Mouse (Mus musculus) T-helper 2 cell (primary cell): ENCODE data around the gene Ppp4r3a.

Source experiments
- in situ Hi-C: fragments of 300-600 bp; cut with MboI, MseI; formaldehyde crosslinking; loops from one replicate; pipeline ENCODE4 v1.15.1; 2025; ENCODE audit warnings: high pct_unique_total_duplicates

Gene Ppp4r3a

DNA sequence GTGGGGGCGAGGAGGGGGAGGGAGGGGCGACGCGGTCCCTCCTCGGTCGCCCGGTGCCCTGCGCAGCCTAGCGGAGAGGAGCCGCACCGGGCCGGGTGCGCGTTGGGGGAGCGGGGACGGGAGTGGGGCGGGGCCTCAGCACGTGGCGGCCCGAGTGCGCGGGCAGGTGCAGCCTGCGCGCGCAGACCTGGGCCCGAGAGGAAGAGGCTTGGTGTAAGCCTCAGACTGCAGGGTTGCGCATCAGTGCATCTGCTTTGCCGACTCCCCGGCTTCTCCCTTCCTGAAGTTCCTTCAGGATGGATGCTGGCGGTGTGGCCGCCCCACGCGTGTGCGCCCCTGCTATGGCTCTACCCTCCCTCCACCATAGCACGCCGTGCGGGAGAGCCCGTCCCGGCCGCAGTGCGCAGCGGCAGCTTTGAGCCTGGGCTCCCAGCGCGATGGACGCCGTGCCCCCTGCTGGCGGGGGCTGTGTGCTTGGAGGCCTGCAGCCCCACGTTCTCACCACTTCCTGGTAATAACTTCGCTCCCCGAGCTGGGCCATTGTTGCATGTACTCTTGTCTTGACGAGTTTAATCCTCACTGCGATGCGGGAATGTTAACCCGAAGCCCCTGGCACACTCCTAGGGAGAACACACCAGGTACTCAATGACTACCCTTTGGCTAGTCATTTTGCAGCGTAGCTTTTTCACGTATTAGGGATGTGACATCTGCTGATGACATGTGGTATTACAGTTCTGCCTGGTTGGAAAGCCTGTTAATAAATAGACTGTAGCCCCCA, 54.4 kb downstream of the Ppp4r3a start, which contains the start of gene Ccdc88c:
Gene Ccdc88c (minus strand): TSS at position 103 of the 778 bp plus-strand sequence.
- in situ Hi-C loops: no loop called here

DNA sequence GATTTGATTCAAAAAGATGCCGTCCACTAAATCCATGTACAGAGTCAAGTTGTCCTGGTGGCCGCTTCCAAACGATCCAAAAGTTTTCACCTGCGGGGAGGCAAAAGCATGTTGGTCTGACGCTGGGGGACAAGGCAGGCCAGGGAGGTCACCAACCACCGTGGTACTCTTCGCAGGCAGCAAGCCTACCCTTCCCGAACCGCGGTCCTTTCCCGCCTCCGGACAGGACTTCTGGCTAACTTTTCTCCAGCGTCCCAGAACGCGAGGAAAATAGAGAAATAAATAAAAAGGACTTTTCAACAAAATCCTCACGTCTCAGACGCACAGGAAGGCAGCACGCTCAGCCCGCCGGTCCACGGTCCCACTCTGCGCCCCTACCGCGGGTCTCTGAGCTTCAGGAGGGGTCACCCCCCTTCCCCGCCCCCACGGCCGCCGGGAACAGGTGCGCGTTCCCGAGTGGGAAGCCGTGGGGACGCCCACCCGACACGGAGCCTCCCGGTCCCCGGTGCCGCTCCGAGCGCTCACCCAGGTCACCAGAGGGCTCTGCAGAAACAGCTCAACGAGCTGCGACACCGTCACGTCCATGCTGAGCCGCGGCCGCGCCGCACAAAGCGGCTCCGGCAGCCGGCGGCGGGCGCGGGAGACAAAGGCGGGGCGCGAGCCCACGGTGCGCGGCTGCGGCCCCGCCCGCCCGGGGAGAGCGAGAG, 55.1 kb downstream of the Ppp4r3a start:
- in situ Hi-C loops: no loop called here

DNA sequence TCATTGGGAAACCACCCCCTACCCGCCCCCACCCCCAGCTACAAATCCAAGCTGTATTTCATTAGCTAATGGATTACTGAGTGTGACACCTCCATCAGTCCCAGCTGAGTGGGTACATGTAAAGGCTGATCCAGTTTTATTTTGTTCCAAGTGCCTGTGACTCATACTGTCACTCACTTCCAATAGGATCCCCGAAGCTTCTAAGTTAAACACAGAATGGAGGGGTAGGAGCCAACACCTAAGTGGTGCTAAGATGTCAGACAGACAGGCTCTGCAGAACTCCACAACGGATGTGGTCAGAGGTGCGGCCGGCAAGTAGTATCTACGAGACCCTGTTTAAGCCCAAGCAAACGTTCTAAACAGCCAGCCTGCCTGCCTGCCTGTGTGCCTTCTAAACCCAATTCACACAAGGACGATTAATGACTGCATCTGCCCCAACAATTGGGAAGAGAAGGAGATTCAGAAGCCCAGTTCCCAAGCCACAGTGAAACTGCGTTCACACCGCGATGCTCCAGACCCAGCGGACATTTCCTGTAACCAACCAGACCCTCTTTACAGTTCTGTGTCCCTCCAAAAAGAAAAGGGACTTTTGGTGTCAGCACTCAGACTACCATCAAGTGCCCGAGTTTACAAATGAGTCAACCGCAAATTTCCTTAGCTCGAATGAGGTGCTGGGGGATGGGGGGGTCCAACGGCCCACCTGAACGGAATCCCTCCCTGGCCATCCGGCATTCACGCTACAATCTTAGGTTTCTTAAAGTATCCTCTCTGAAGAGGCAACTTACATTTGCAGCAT, 55.9 kb downstream of the Ppp4r3a start:
- in situ Hi-C loops: no loop called here

DNA sequence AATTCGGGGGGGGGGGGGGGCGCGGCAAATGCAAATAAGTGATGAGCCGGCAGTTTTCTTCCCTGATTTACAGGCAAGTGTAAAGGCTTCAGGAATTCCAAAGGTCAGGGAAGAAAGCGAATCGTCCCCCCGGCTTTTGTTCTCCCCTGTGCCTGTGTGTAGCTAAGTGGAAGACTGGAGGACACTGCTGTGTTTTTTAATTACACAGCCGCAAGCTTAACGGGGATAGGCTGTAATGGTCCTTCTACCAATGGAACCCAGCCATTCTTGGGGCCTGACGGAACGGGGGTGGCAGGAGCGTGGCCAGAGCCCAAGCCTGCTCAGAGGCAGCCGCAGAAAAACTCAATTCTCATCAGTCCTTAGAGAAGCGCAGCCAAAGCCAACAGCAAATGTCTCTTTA, 56.6 kb downstream of the Ppp4r3a start:
- in situ Hi-C loops: no loop called here

DNA sequence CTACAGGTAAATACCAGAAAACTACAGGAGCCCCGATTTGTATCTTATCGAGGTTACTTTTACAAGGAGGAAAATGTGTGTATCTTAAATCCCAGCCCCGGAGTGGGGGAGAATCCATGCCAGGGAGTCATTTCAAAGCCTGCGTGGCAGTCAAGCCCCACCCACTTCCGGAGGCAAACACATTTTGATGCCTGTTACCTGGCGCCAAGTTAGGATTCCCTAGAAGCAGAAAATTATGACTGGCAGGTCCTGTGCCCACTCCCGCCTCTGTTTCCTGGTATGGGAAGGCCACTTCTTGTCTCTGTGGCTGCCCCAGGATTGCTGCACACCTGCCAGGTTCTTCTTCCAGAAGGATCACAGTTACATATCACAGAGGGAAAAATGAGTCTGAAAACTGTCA, 57.0 kb downstream of the Ppp4r3a start:
- in situ Hi-C loops: no loop called here

DNA sequence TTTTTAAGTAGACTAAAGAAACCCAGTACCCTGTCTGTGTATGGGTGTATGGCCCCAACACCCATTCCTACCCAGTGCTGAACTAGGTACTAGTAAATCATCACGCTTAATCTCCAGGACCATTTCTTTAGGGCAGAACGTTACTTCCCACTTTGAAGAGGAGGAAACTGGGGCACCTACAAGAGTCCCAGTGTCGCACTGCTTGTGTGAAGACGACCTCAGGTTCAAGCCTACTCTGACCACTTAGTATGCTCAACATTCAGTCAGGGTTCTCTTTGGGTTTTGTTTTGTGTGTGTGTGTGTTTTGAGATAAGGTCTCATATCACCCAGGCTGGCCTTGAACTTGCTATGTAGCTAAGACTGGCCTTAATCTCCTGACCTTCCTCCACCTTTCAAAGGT, 57.5 kb downstream of the Ppp4r3a start:
- in situ Hi-C loops: no loop called here

DNA sequence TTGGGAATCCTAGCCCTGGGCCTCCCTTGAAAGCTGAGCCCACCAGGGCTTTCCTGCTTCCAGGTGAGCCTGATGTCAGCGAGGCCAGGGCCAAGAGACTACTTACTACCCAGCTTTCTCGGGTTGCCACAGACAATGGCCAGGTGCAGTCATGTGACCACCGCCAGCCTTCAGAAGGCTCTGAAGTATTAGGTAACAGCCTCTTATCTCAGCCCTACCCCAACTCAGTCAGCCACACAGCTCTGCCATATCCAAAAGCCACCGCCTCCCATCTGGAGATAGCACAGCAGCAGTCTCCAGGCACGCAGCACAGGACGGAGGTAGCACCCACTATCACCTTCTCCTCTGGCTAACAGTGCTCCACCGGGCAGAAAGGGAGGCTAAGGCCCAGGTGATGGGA, 58.1 kb downstream of the Ppp4r3a start:
- in situ Hi-C loops: no loop called here

DNA sequence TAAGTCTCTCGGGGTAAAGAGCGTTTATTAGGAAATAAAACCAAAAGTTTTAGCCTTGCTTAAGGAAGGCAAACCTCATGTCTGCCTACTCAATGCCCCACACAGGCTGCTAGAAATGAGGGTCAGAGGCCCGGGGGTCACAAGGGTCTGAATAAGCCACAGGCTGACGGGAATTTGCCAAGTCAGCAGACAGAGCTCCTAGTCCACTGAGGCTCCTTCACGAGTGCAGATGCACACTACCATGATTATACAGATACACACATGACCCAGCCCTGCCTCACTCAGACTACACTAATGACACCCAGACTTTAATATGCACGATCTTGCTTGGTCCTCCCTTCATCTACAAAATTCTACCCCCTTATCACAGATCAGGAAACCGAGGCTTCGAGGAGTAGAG, 58.7 kb downstream of the Ppp4r3a start:
- in situ Hi-C loops: loop anchor here (25.0 kb wide), 1 partner anchor 838 kb away; the partner anchor contains the start of gene Calm1

DNA sequence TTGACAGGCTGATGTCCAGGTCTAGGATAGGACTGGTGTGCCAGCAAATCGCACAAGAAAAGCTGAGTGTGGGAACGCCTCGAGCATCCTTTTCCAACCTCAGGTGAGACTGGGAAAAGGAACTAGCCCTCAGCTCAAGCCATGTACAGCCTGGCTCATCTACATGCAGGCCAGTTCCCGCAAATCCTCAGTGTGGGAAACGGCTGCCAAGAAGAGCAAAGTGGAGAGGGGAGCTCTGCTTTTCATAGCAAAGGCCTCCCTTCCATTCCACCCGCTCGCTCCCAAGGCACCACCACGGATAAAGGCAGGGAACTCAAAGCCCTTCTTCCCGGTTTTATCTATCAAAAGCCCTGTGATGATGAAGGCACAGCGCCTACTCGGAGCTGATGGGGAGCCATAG, 60.4 kb downstream of the Ppp4r3a start:
- in situ Hi-C loops: loop anchor here (25.0 kb wide), 1 partner anchor 836 kb away; the partner anchor contains the start of gene Calm1

DNA sequence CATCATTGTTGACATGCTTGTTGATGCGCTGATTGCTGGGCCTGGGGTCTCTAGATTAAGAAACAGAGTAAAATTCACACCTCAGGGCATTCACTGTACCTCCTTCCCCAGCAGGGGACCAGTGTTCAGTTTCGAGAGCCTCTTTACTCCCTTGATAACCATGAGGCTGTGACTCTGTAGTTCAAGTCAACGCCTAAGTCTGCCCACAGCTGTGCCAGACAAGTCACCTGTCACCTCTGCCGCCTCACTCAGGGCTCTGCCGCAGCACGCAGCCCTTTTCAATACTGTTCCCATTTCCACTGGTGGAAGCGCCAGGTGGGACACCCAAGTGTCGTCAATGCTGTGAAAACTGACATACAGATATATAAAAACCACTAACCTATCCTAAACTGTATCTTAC, 61.1 kb downstream of the Ppp4r3a start:
- in situ Hi-C loops: loop anchor here (25.0 kb wide), 1 partner anchor 835 kb away; the partner anchor contains the start of gene Calm1

DNA sequence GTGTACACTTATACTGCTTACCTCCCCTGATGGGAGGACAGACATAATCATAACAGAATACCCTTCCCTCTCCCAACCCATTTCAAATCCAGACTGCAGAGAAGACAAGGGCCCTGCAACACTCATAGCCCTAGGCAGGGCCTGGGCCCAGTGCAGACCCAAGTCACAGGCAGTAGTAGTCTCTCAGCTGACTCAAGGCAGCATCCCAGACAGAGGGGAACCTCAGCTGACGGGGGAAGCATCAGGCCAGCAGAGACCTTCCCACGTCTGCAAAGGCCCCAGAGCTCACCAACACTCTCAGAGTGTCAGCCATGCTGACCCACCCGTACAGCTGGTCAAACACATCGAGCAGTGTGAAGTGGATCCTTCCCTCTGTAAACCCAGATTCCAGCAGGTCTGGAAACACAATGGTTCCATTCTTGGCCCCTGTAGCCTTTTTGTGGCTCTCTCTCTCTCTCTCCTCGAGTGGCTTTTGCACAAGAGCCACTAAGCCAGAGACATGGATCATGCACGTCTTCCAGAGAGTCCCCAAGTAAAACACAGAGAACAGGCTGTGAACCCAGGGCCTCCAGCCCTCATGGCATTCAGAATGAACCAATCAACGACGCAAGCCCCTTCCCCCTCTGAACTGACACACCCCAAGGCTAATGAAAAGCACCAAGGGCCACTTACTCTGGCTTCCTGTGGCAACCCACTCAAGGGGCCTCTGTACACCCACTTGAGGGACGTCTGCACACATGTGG, 61.8 kb downstream of the Ppp4r3a start:
- in situ Hi-C loops: loop anchor here (25.0 kb wide), 1 partner anchor 834 kb away; the partner anchor contains the start of gene Calm1

DNA sequence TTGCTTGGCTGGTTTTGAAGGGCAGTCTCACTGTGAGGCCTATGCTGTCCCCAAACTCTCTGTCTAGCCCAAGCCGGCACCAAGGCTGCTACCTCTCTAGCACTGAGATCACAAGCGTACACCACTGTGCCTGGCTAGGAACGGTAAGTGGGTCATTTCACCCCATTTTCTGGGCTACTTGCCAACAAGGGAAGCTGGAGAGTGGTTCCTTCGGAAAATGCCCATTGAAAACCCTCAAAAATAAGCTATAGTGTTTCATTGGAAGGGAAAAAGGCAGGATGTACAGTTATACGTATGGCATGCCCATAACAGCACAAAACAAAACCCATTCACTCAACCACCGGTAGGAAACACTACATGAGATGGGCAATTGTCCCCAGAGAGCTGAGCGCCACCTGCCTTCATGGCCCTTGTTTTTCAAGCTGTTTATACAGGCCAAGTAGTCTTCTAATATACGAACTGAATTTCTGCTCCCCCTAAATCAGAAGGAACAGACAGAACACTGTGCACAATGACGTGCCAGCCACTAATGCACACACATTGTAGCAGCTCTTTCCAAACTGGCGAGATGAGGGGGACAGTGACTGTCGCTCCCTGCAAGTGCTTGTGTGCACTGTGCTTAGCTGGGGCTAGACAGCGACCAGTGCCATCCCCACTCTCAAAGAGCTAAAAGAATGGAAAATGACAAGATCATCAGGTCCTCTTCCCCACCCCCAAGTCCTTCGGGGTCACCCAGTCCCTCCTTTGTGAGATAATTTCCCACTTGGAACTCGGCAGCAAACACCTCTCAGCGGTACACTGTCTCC, 63.1 kb downstream of the Ppp4r3a start:
- in situ Hi-C loops: loop anchor here (25.0 kb wide), 1 partner anchor 833 kb away; the partner anchor contains the start of gene Calm1

DNA sequence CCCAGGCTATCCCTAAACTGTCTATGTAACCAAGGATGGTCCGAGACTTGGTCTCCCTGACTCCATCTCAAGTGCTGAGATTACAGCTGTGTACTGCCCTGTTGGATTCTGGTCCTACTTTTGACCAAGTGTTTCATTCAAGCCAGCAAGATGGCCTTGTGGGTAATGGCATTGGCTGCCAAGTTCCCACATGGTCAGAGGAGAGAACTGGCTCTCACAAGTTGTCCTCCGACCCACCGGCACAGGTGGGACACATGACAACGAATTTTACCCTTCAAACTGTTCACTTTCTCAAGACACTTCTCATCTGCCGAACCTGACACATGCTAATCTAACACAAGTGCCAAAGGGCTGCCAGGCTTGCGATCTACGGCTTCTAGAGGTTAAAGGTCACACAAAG, 64.1 kb downstream of the Ppp4r3a start:
- in situ Hi-C loops: loop anchor here (5.0 to 25.0 kb wide), 2 partner anchors 297 to 832 kb away; partner anchors contain the start of gene Calm1

DNA sequence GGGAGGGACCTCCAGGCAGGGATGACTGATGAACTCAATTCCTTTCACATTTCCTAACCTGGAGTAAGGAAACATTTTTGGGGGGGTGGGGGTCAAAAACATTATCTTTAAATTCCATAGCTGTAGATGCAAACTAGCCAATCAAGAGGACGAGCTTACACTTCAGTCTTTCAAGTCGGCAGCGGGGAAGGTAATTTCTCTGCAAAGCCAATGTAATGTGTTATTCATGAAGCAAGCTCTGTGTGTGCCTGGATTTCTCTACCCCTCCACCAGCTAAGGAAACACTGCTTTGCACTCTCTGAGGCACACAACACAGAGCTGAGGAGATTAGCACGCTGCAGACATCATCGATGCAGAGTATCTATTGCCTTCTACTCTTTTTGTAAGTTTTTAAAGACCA, 64.5 kb downstream of the Ppp4r3a start:
- in situ Hi-C loops: loop anchor here (5.0 to 25.0 kb wide), 2 partner anchors 297 to 832 kb away; partner anchors contain the start of gene Calm1

DNA sequence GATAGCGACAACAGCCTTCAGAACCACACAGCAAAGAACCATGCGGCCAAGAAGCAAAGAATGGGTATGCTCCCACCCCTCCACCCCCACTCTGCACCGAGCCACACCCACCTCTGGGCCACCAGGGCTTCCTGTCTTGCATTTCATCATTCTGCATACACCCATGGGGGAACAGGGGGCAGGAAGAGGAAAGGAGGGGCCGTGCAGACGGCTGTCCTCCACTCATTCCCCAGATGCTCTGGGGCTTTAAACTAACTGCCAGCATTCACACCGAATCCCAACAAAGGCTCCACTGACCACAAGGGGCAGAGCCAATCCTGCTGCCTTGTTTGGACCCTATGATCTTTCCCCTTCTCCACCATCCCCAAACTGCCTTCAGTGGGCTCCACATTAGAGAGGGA, 65.5 kb downstream of the Ppp4r3a start:
- in situ Hi-C loops: loop anchor here (5.0 to 25.0 kb wide), 2 partner anchors 296 to 831 kb away; partner anchors contain the start of gene Calm1

DNA sequence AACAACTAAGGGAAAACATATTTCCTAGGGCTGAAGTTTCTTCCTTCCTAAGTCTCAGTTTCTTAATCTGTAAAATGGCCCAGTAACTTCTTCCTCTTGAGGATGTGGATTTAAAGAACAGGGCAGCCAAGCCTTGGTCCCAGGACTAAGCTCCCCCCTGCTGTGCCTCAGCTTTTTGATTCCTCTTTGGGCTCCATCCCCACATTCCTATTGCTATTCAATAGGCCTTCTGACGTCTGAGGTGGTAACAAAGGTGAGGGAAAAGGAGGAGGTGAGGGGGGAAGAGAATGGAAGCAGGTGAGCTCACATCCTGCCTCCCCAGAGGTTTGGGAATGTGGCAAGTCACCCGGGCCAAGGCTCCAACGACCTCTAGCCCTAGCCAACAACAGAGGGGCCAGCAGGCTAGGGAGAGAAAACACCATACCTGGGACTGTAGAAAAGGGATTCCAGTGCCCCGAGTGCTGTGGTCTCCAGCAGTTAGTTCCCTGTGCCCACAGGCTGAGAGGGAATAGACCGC, 67.0 kb downstream of the Ppp4r3a start:
- in situ Hi-C loops: loop anchor here (5.0 to 25.0 kb wide), 2 partner anchors 294 to 829 kb away; partner anchors contain the start of gene Calm1

DNA sequence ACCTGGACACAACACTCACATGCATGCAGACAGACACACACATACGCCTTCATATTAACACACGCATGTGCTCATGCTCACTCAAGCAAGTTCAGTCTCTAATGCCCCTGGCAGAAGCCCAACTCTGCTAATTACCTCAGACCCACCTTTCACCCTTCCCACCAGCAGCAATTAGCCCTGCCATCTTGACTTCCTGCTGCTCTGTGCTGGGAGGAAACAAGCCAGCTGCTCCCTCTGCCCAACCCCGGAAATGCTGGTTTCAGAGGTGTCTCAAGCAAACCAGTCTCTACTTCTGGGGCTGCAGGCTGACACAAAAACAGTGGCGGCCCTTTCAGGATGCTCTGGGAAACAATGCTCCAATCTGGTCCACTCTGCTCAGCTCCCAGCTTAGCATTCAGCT, 67.6 kb downstream of the Ppp4r3a start:
- in situ Hi-C loops: loop anchor here (5.0 to 25.0 kb wide), 2 partner anchors 294 to 829 kb away; partner anchors contain the start of gene Calm1

DNA sequence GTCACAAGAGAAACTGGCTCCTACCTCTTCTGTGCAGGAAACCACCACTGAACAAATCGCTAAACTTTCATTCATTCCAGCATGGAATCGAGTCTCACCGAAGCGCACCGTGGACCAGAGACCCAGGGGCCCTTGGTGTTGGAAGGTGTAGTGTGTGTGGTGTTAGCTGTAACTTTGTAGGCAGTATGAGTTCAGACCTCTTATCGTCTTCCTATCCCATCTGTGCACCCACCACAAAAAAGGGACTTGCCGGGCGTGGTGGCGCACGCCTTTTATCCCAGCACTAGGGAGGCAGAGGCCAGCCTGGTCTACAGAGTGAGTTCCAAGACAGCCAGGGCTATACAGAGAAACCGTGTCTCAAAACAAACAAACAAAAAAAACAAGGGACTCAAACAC, 68.3 kb downstream of the Ppp4r3a start:
- in situ Hi-C loops: loop anchor here (5.0 to 25.0 kb wide), 2 partner anchors 293 to 828 kb away; partner anchors contain the start of gene Calm1

DNA sequence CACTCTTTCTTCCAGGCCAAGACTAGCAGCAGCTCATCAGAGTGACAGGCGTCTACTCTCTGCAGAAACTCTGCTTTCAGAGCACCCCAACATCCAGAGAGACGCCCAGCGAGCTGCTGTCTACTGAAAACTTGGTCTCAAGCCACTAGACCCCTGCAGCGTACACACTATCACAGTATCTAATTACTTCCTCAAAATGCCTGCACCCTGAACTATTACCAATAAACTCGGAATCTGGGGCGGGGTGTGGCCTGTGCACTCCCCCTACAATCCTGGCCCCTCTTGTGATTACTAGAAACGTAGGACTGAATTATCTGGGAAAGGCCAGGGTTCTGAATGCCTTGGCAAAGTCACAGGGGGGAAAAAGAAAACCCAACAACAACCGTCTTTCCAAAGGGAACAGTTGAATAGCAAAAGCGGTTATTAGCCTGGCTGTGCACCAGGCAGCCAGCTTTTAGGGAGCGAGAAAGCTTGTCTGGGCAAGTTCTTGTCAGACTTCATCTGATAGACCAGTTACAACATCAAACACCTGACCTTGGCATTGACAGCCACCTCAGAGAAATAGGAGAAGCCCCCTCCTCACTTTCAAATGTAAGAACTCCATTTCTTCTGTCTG, 68.8 kb downstream of the Ppp4r3a start:
- in situ Hi-C loops: loop anchor here (5.0 to 25.0 kb wide), 2 partner anchors 292 to 827 kb away; partner anchors contain the start of gene Calm1
